18 mouse cellular contexts compared by ENCODE assay signal in the genomic region with DNA sequence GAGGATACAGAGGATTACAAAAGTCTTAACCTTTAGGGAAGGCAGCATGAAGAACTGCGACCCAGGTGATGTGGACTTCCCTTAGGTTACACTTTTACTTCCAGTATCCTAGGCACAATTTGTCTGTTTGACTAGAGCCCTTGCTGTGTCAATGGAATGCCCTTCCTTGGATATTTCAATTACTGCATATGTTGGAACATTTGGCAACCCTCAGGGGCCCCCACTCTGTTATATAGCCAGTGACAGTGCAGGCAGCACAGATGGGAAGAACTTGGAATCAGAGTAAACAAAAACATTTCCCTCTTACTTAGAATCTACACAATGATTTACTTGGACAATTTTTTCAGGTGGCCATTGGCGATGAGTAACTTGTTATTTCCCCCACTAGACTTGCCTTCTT.
"Had no signal": no experiment of that assay in that cellular context is flagged by ENCODE, and none has a peak within 500 bp of the region (broad histone marks: within the 10 kb centered on the region; RNA-seq: fewer than 3 reads in every experiment).

No protein-coding gene starts in this region.

- ATAC-seq: liver, postnatal 0 days; midbrain, embryonic 16.5 days had no signal

- H3K27me3 ChIP-seq: kidney, embryonic 15.5 days; limb, embryonic 15.5 days; liver, embryonic 13.5 days; lung, embryonic 15.5 days; megakaryocyte, embryonic 14.5 days; neural tube, embryonic 15.5 days had no signal

- H3K36me3 ChIP-seq: kidney, embryonic 15.5 days; limb, embryonic 15.5 days; liver, embryonic 13.5 days; lung, embryonic 15.5 days; neural tube, embryonic 15.5 days had no signal

- H3K27ac ChIP-seq: kidney, embryonic 15.5 days; limb, embryonic 15.5 days; liver, embryonic 13.5 days; lung, embryonic 15.5 days; macrophage; neural tube, embryonic 15.5 days had no signal

- H3K4me2 ChIP-seq: kidney, embryonic 15.5 days; limb, embryonic 15.5 days; liver, embryonic 13.5 days; lung, embryonic 15.5 days; midbrain, embryonic 11.5 days; neural tube, embryonic 15.5 days had no signal

- H3K9me3 ChIP-seq: kidney, embryonic 15.5 days; limb, embryonic 15.5 days; liver, embryonic 13.5 days; lung, embryonic 15.5 days; megakaryocyte, embryonic 14.5 days; neural tube, embryonic 15.5 days had no signal

- DNase-seq: kidney, adult 2 months; kidney, postnatal 14 days; liver, embryonic 13.5 days; liver, postnatal 0 days; lung, postnatal 14 days; right cerebral cortex, postnatal 4 days; spleen, adult 18-20 months; thymus, adult 18-20 months; thymus, postnatal 25 days had no signal

- H3K4me1 ChIP-seq: kidney, embryonic 15.5 days; limb, embryonic 15.5 days; liver, embryonic 13.5 days; lung, embryonic 15.5 days; megakaryocyte, embryonic 14.5 days; neural tube, embryonic 15.5 days had no signal

- H3K9ac ChIP-seq: kidney, embryonic 15.5 days; limb, embryonic 15.5 days; liver, embryonic 13.5 days; liver, postnatal 0 days; lung, embryonic 15.5 days; neural tube, embryonic 15.5 days had no signal

- H3K4me3 ChIP-seq: kidney, embryonic 15.5 days; limb, embryonic 15.5 days; liver, embryonic 13.5 days; lung, embryonic 15.5 days; megakaryocyte, embryonic 14.5 days; myocyte; neural tube, embryonic 15.5 days had no signal
